Mouse (Mus musculus) myocyte (in vitro differentiated cells): Measurements from ENCODE around the gene Adam11. TPM values are rescaled to one million over a fixed set of nuclear protein-coding genes. Genes with fewer than 3 reads are reported as not detected.

Experiments
- H3K27me3 ChIP-seq: one replicate; pipeline ENCODE4 v1.6.1; 2011; ENCODE audit not compliant: control insufficient read depth, insufficient read depth, insufficient read length
- H3K36me3 ChIP-seq: one replicate; pipeline ENCODE4 v1.6.1; 2011; ENCODE audit not compliant: control insufficient read depth, insufficient read depth
- H3K4me2 ChIP-seq: one replicate; pipeline ENCODE4 v1.6.1; 2011; ENCODE audit warnings: low read depth, control low read depth
- H3K4me3 ChIP-seq: one replicate; pipeline ENCODE4 v1.5.1; 2011; ENCODE audit warnings: mild to moderate bottlenecking, control low read depth, moderate library complexity
- H3K79me2 ChIP-seq: one replicate; pipeline ENCODE4 v1.6.1; 2011; ENCODE audit not compliant: control insufficient read depth, insufficient read depth
- H3ac ChIP-seq: one replicate; pipeline ENCODE4 v1.6.1; 2011; ENCODE audit not compliant: control insufficient read depth, insufficient read length
- CEBPB ChIP-seq: IDR thresholded peaks from 2 replicates; pipeline ENCODE4 v1.6.1; 2011; ENCODE audit warnings: mild to moderate bottlenecking, moderate library complexity; ENCODE audit not compliant: poor library complexity, insufficient read depth, severe bottlenecking
- E2F4 ChIP-seq: IDR thresholded peaks from one replicate; pipeline ENCODE4 v1.6.1; 2011; ENCODE audit warnings: mild to moderate bottlenecking, control low read depth, moderate library complexity; ENCODE audit not compliant: insufficient read depth
- MAX ChIP-seq: IDR thresholded peaks from one replicate; pipeline ENCODE4 v1.6.1; 2011; ENCODE audit warnings: low read depth, mild to moderate bottlenecking, control low read depth
- MYOD1 ChIP-seq, 3 experiments: IDR thresholded peaks; one replicate each; pipeline ENCODE4 v1.6.1; 2011; ENCODE audit warnings: control low read depth in 2 of 3, low read depth in 2 of 3, mild to moderate bottlenecking in 2 of 3, moderate library complexity in 1 of 3; ENCODE audit not compliant: insufficient read length in 2 of 3, control insufficient read depth in 1 of 3
- MYOG ChIP-seq, 3 experiments: IDR thresholded peaks; one replicate each; pipeline ENCODE4 v1.6.1; 2011; ENCODE audit warnings: control low read depth in 2 of 3, low read depth in 2 of 3, mild to moderate bottlenecking in 2 of 3; ENCODE audit not compliant: insufficient read length in 2 of 3, control insufficient read depth in 1 of 3, insufficient read depth in 1 of 3
- POLR2A ChIP-seq: IDR thresholded peaks from one replicate; pipeline ENCODE4 v1.6.1; 2011; ENCODE audit warnings: low read depth, mild to moderate bottlenecking, control low read depth, moderate library complexity; ENCODE audit not compliant: insufficient read length
- POLR2AphosphoS2 ChIP-seq: IDR thresholded peaks from one replicate; pipeline ENCODE4 v1.6.1; 2011; ENCODE audit warnings: low read depth, control low read depth; ENCODE audit not compliant: insufficient read length
- REST ChIP-seq: IDR thresholded peaks from one replicate; pipeline ENCODE4 v1.6.1; 2011; ENCODE audit warnings: mild to moderate bottlenecking, control low read depth, moderate library complexity; ENCODE audit not compliant: insufficient read depth, insufficient read length
- SRF ChIP-seq: IDR thresholded peaks from one replicate; pipeline ENCODE4 v1.6.1; 2011; ENCODE audit warnings: low read depth; ENCODE audit not compliant: control insufficient read depth, insufficient read length
- TCF12 ChIP-seq: IDR thresholded peaks from one replicate; pipeline ENCODE4 v1.6.1; 2011; ENCODE audit warnings: mild to moderate bottlenecking, control low read depth; ENCODE audit not compliant: poor library complexity, insufficient read depth, severe bottlenecking
- TCF3 ChIP-seq: IDR thresholded peaks from one replicate; pipeline ENCODE4 v1.6.1; 2011; ENCODE audit warnings: low read depth, control low read depth; ENCODE audit not compliant: insufficient read length
- USF1 ChIP-seq: IDR thresholded peaks from one replicate; pipeline ENCODE4 v1.6.1; 2011; ENCODE audit warnings: low read depth, mild to moderate bottlenecking, control low read depth, moderate library complexity
- polyA plus RNA-seq: library from polyadenylated mRNA; unstranded; fragments of >200 nt; fragmentation: generic; extraction: Trizol; gene quantifications from one replicate; pipeline ENCODE4 v1.2.1, GENCODE M21; 2012; ENCODE audit warnings: missing spikeins

Adam11 gene
- polyA plus RNA-seq, 1 experiment: 0.19 TPM

GRCm38 (mm10) chr11:102744746-102745145, 16.5 kb upstream of the Adam11 start:
- no peaks in the 10 kb centered on the region for H3K79me2 ChIP-seq
- H3K36me3 ChIP-seq: no peaks in the 10 kb centered on the region
- no peaks in the 10 kb centered on the region for H3K27me3 ChIP-seq
- TF ChIP-seq REST: no peak
- TF ChIP-seq CEBPB: no peak
- no peak for TF ChIP-seq POLR2AphosphoS2
- no peak for TF ChIP-seq USF1
- TF ChIP-seq POLR2A: no peak
- no peak for TF ChIP-seq TCF3
- TF ChIP-seq MYOD1 (IDR thresholded peaks at IDR 0.05; ENCODE audit: control insufficient read depth in 1 of 3, insufficient read length in 2 of 3, low read depth in 2 of 3): no peak
- TF ChIP-seq TCF12: no peak
- no peak for TF ChIP-seq MAX
- no peak overlapping the region for H3K4me2 ChIP-seq
- H3ac ChIP-seq: no peak overlapping the region
- H3K4me3 ChIP-seq: no peak overlapping the region

- H3K4me3 ChIP-seq: no peak overlapping the region
- no peaks in the 10 kb centered on the region for H3K36me3 ChIP-seq
- no peaks in the 10 kb centered on the region for H3K27me3 ChIP-seq
- H3K79me2 ChIP-seq: no peaks in the 10 kb centered on the region
- H3ac ChIP-seq: no peak overlapping the region
- H3K4me2 ChIP-seq: no peak overlapping the region
- TF ChIP-seq REST (no peak), TCF3 (no peak), CEBPB (no peak), POLR2A (no peak)
Measured at GRCm38 (mm10) chr11:102747866-102748265, 13.4 kb upstream of the Adam11 start.

GRCm38 (mm10) chr11:102748381-102748780, 12.9 kb upstream of the Adam11 start:
- Histone ChIP-seq H3K4me3 (no peak overlapping the region), H3K79me2 (no peaks in the 10 kb centered on the region), H3K4me2 (no peak overlapping the region), H3K36me3 (no peaks in the 10 kb centered on the region), H3ac (no peak overlapping the region), H3K27me3 (no peaks in the 10 kb centered on the region)
- TF ChIP-seq TCF3: no peak
- TF ChIP-seq USF1: no peak
- TF ChIP-seq MYOG (IDR thresholded peaks at IDR 0.05; ENCODE audit: control insufficient read depth in 1 of 3, insufficient read depth in 1 of 3, insufficient read length in 2 of 3, low read depth in 2 of 3): no peak
- no peak for TF ChIP-seq POLR2AphosphoS2
- no peak for TF ChIP-seq POLR2A
- TF ChIP-seq SRF: no peak
- TF ChIP-seq REST: no peak
- no peak for TF ChIP-seq CEBPB
- no peak for TF ChIP-seq TCF12
- no peak for TF ChIP-seq MAX
- no peak for TF ChIP-seq MYOD1 (IDR thresholded peaks at IDR 0.05; ENCODE audit: control insufficient read depth in 1 of 3, insufficient read length in 2 of 3, low read depth in 2 of 3)
- TF ChIP-seq E2F4: no peak

GRCm38 (mm10) chr11:102749712-102750111, 11.5 kb upstream of the Adam11 start:
- Histone ChIP-seq H3K36me3 (no peaks in the 10 kb centered on the region), H3K4me2 (no peak overlapping the region), H3K4me3 (no peak overlapping the region), H3ac (no peak overlapping the region), H3K79me2 (no peaks in the 10 kb centered on the region), H3K27me3 (no peaks in the 10 kb centered on the region)
- TF ChIP-seq CEBPB (no peak), MYOD1 (IDR thresholded peaks at IDR 0.05; ENCODE audit: control insufficient read depth in 1 of 3, insufficient read length in 2 of 3, low read depth in 2 of 3) (no peak), REST (no peak), USF1 (no peak), POLR2A (no peak), MAX (no peak), TCF12 (no peak), TCF3 (no peak), POLR2AphosphoS2 (no peak), SRF (no peak)

- TF ChIP-seq REST: no peak
- peak; percentile 52 for TF ChIP-seq TCF3
- peak in 2 of 3 experiments; percentile 79 to 82 for TF ChIP-seq MYOD1 (IDR thresholded peaks at IDR 0.05; ENCODE audit: control insufficient read depth in 1 of 3, insufficient read length in 2 of 3, low read depth in 2 of 3)
- TF ChIP-seq CEBPB: no peak
- TF ChIP-seq SRF: no peak
- TF ChIP-seq POLR2A: no peak
- TF ChIP-seq USF1: no peak
- TF ChIP-seq TCF12: no peak
- no peak for TF ChIP-seq E2F4
- peak in 2 of 3 experiments; percentile 84 to 89 for TF ChIP-seq MYOG (IDR thresholded peaks at IDR 0.05; ENCODE audit: control insufficient read depth in 1 of 3, insufficient read depth in 1 of 3, insufficient read length in 2 of 3, low read depth in 2 of 3)
- Histone ChIP-seq H3K4me3 (no peak overlapping the region), H3ac (no peak overlapping the region), H3K79me2 (no peaks in the 10 kb centered on the region), H3K36me3 (no peaks in the 10 kb centered on the region), H3K4me2 (no peak overlapping the region), H3K27me3 (no peaks in the 10 kb centered on the region)
Measured at GRCm38 (mm10) chr11:102752896-102753590, 8.2 kb upstream of the Adam11 start.
